Mouse (Mus musculus) MEL (cell line): ENCODE data around the gene Ybx2. TPM values are rescaled to one million over a fixed set of nuclear protein-coding genes. Genes with fewer than 3 reads are reported as not detected.

Source experiments
- DNase-seq: peaks from one replicate; pipeline ENCODE4 v3.0.0; 2011; ENCODE audit warnings: low read depth, low spot score
- H3K27ac ChIP-seq: 2 replicates; pipeline ENCODE4 v1.5.1; 2012; ENCODE audit warnings: low read depth, mild to moderate bottlenecking, control low read depth, low read length, moderate library complexity; ENCODE audit not compliant: control insufficient read depth
- H3K27me3 ChIP-seq, 2 experiments: fragments of 150-350 bp in 1 of 2; sonication (generic) in 1 of 2; 2 replicates each; pipeline ENCODE4 v1.6.1; 2012; ENCODE audit warnings: low read length in 2 of 2, mild to moderate bottlenecking in 2 of 2, improper control_type of control experiment in 1 of 2, moderate library complexity in 1 of 2; ENCODE audit not compliant: insufficient read depth in 2 of 2, control insufficient read depth in 1 of 2
- H3K36me3 ChIP-seq, 2 experiments: 2 replicates each; pipeline ENCODE4 v1.6.1; 2012 to 2014; ENCODE audit warnings: low read length in 2 of 2, improper control_type of control experiment in 1 of 2, inconsistent platforms in 1 of 2, mild to moderate bottlenecking in 1 of 2; ENCODE audit not compliant: insufficient read depth in 2 of 2, control insufficient read depth in 1 of 2
- H3K4me1 ChIP-seq, 2 experiments: fragments of 150-350 bp in 1 of 2; sonication (generic) in 1 of 2; 2 replicates each; pipeline ENCODE4 v1.6.1; 2012; ENCODE audit warnings: low read length in 2 of 2, improper control_type of control experiment in 1 of 2, mild to moderate bottlenecking in 1 of 2; ENCODE audit not compliant: insufficient read depth in 2 of 2, control insufficient read depth in 1 of 2
- H3K4me3 ChIP-seq, 2 experiments: fragments of 150-350 bp in 1 of 2; sonication (generic) in 1 of 2; 2 replicates each; pipeline ENCODE4 v1.5.1; 2012; ENCODE audit warnings: low read depth in 2 of 2, low read length in 2 of 2, mild to moderate bottlenecking in 2 of 2, moderate library complexity in 2 of 2, control low read depth in 1 of 2, improper control_type of control experiment in 1 of 2; ENCODE audit not compliant: control insufficient read depth in 1 of 2, insufficient read depth in 1 of 2
- H3K79me2 ChIP-seq: 2 replicates; pipeline ENCODE4 v1.6.1; 2012; ENCODE audit warnings: mild to moderate bottlenecking, low read length, moderate library complexity; ENCODE audit not compliant: control insufficient read depth, poor library complexity, insufficient read depth
- H3K9ac ChIP-seq: 2 replicates; pipeline ENCODE4 v1.6.1; 2012; ENCODE audit warnings: low read depth, mild to moderate bottlenecking, control low read depth, low read length, moderate library complexity; ENCODE audit not compliant: control insufficient read depth, poor library complexity, severe bottlenecking
- H3K9me3 ChIP-seq: fragments of 150-350 bp; sonication (generic); replicated peaks from 2 replicates; pipeline ENCODE4 v1.6.1; 2012; ENCODE audit warnings: mild to moderate bottlenecking, low read length, improper control_type of control experiment, moderate library complexity; ENCODE audit not compliant: insufficient read depth
- CHD1 ChIP-seq: IDR thresholded peaks from 2 replicates; pipeline ENCODE4 v1.6.1; 2012; ENCODE audit warnings: low read depth, mild to moderate bottlenecking, inconsistent platforms, low read length, improper control_type of control experiment
- CHD2 ChIP-seq: IDR thresholded peaks from 2 replicates; pipeline ENCODE4 v1.6.1; 2011; ENCODE audit warnings: low read length, improper control_type of control experiment
- EP300 ChIP-seq, 2 experiments: IDR thresholded peaks; 2 replicates each; pipeline ENCODE4 v1.6.1; 2011; ENCODE audit warnings: improper control_type of control experiment in 2 of 2, low read length in 2 of 2, low read depth in 1 of 2, mild to moderate bottlenecking in 1 of 2
- ETS1 ChIP-seq: IDR thresholded peaks from 2 replicates; pipeline ENCODE4 v1.6.1; 2012; ENCODE audit warnings: low read depth, mild to moderate bottlenecking, inconsistent platforms, low read length, improper control_type of control experiment, moderate library complexity
- GATA1 ChIP-seq: IDR thresholded peaks from 2 replicates; pipeline ENCODE4 v1.6.1; 2011; ENCODE audit warnings: low read depth, low read length, improper control_type of control experiment
- JUND ChIP-seq: IDR thresholded peaks from 2 replicates; pipeline ENCODE4 v1.6.1; 2011; ENCODE audit warnings: low read depth, mild to moderate bottlenecking, improper control_type of control experiment, low read length
- KAT2A ChIP-seq: conservative IDR thresholded peaks from 2 replicates; pipeline ENCODE4 v1.6.1; 2012; ENCODE audit warnings: low read depth, low read length, improper control_type of control experiment, inconsistent platforms
- MAX ChIP-seq: IDR thresholded peaks from 2 replicates; pipeline ENCODE4 v1.6.1; 2011; ENCODE audit warnings: low read length, improper control_type of control experiment
- MXI1 ChIP-seq: IDR thresholded peaks from 2 replicates; pipeline ENCODE4 v1.6.1; 2011; ENCODE audit warnings: mild to moderate bottlenecking, low read depth, low read length, improper control_type of control experiment
- MYB ChIP-seq: IDR thresholded peaks from 2 replicates; pipeline ENCODE4 v1.6.1; 2011; ENCODE audit warnings: mild to moderate bottlenecking, low read depth, low read length, improper control_type of control experiment
- MYC ChIP-seq: IDR thresholded peaks from 2 replicates; pipeline ENCODE4 v1.6.1; 2011; ENCODE audit warnings: low read depth, mild to moderate bottlenecking, low read length, improper control_type of control experiment, moderate library complexity
- NELFE ChIP-seq: IDR thresholded peaks from 2 replicates; pipeline ENCODE4 v1.6.1; 2011; ENCODE audit warnings: low read depth, low read length, improper control_type of control experiment
- NRF1 ChIP-seq: IDR thresholded peaks from 2 replicates; pipeline ENCODE4 v1.6.1; 2014; ENCODE audit warnings: low read depth, mild to moderate bottlenecking, inconsistent platforms, low read length, improper control_type of control experiment, moderate library complexity; ENCODE audit not compliant: poor library complexity, insufficient read depth, severe bottlenecking
- POLR2A ChIP-seq, 2 experiments: IDR thresholded peaks; 2 replicates each; pipeline ENCODE4 v1.6.1; 2011 to 2012; ENCODE audit warnings: low read length in 2 of 2, mild to moderate bottlenecking in 2 of 2, control low read depth in 1 of 2, improper control_type of control experiment in 1 of 2, low read depth in 1 of 2, moderate library complexity in 1 of 2; ENCODE audit not compliant: control insufficient read depth in 1 of 2, insufficient read depth in 1 of 2, poor library complexity in 1 of 2
- POLR2AphosphoS2 ChIP-seq: IDR thresholded peaks from 2 replicates; pipeline ENCODE4 v1.6.1; 2011; ENCODE audit warnings: low read length, improper control_type of control experiment
- POLR2AphosphoS5 ChIP-seq: IDR thresholded peaks from 2 replicates; pipeline ENCODE4 v1.6.1; 2012; ENCODE audit warnings: low read depth, borderline replicate concordance, mild to moderate bottlenecking, inconsistent platforms, low read length, moderate library complexity, mixed read lengths
- RAD21 ChIP-seq: IDR thresholded peaks from 2 replicates; pipeline ENCODE4 v1.6.1; 2011; ENCODE audit warnings: mild to moderate bottlenecking, low read depth, low read length, improper control_type of control experiment
- RCOR1 ChIP-seq: IDR thresholded peaks from 2 replicates; pipeline ENCODE4 v1.6.1; 2012; ENCODE audit warnings: low read depth, mild to moderate bottlenecking, inconsistent platforms, low read length, improper control_type of control experiment
- TAL1 ChIP-seq: IDR thresholded peaks from 2 replicates; pipeline ENCODE4 v1.6.1; 2012; ENCODE audit warnings: mild to moderate bottlenecking, inconsistent platforms, low read length, moderate library complexity, mixed read lengths
- TBP ChIP-seq: IDR thresholded peaks from 2 replicates; pipeline ENCODE4 v1.8.0; 2011; ENCODE audit warnings: low read depth, low read length, improper control_type of control experiment
- UBTF ChIP-seq: IDR thresholded peaks from 2 replicates; pipeline ENCODE4 v1.6.1; 2012; ENCODE audit warnings: low read depth, mild to moderate bottlenecking, inconsistent platforms, low read length, improper control_type of control experiment, moderate library complexity, borderline replicate concordance; ENCODE audit not compliant: insufficient read depth
- USF1 ChIP-seq: IDR thresholded peaks from 2 replicates; pipeline ENCODE4 v1.6.1; 2014; ENCODE audit warnings: low read depth, mild to moderate bottlenecking, inconsistent platforms, low read length, improper control_type of control experiment, moderate library complexity
- USF2 ChIP-seq, 2 experiments: IDR thresholded peaks; 2 replicates each; pipeline ENCODE4 v1.6.1; 2011 to 2012; ENCODE audit warnings: improper control_type of control experiment in 2 of 2, low read length in 2 of 2, borderline replicate concordance in 1 of 2, inconsistent platforms in 1 of 2, low read depth in 1 of 2, mild to moderate bottlenecking in 1 of 2; ENCODE audit not compliant: insufficient read depth in 1 of 2
- ZKSCAN1 ChIP-seq: IDR thresholded peaks from 2 replicates; pipeline ENCODE4 v1.6.1; 2012; ENCODE audit warnings: low read depth, mild to moderate bottlenecking, inconsistent platforms, low read length, improper control_type of control experiment, moderate library complexity
- polyA plus RNA-seq, 2 experiments: library from polyadenylated mRNA; stranded (reverse) in 1 of 2; unstranded in 1 of 2; fragments of >175 nt in 1 of 2; fragments of >200 nt in 1 of 2; gene quantifications; 2 replicates each; pipeline versions ENCODE4 v1.2.1 to v1.2.4; 2012; ENCODE audit warnings: low replicate concordance in 2 of 2, low read depth in 1 of 2; ENCODE audit not compliant: insufficient read length in 2 of 2, insufficient read depth in 1 of 2, missing spikeins in 1 of 2
- total RNA-seq: library from RNA; depleted of rRNA; stranded (reverse); fragments of 300-350 nt; gene quantifications from 2 replicates; pipeline ENCODE4 v1.2.3, GENCODE M21; 2012

Ybx2 gene
- total and polyA plus RNA-seq, 3 experiments = 0.50 to 0.92 TPM; not detected in 1

DNA sequence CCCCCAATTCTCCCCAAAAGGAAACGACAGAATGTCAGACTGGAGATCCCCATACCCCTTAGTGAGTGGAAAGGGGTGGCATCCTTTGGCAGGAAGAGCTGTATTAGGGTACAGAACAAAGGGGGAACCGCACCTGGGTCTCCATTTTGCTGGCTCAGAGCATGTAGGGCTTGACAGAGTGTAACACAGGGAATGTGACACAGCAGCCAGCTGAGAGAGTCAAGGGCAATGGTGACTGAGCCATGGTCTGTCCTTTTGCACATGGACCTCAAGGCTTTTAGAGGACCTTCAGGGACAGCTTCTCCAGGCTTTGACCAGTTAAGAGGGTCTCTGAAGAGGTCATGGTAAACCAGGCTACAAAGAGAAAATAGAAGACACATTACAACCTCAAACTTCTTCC, 39.3 kb downstream of the Ybx2 start:
- TF ChIP-seq MXI1 = no peak
- no peak for TF ChIP-seq ETS1
- TF ChIP-seq RAD21 = no peak
- no peak for TF ChIP-seq NELFE
- TF ChIP-seq MYB = no peak
- TF ChIP-seq RCOR1 = no peak
- TF ChIP-seq UBTF = no peak
- no peak for TF ChIP-seq GATA1
- TF ChIP-seq EP300 (IDR thresholded peaks at IDR 0.05; ENCODE audit: low read depth in 1 of 2, low read length in 2 of 2) = no peak
- TF ChIP-seq TBP = no peak
- no peak for TF ChIP-seq MAX
- TF ChIP-seq MYC = no peak
- TF ChIP-seq TAL1 = no peak
- no peak for TF ChIP-seq ZKSCAN1
- TF ChIP-seq CHD1 = no peak
- no peak for TF ChIP-seq JUND
- no peak for DNase-seq
- H3K27ac ChIP-seq = no peak overlapping the region
- H3K27me3 ChIP-seq = no peaks in the 10 kb centered on the region
- H3K9me3 ChIP-seq = no peaks in the 10 kb centered on the region
- H3K36me3 ChIP-seq = peaks cover 9 to 25% of the 10 kb centered on the region in 2 experiments
- H3K79me2 ChIP-seq = peaks cover 14% of the 10 kb centered on the region
- H3K9ac ChIP-seq = no peak overlapping the region
- H3K4me1 ChIP-seq = peaks cover 3 to 4% of the 10 kb centered on the region in 2 experiments; a peak in 2 of 4 replicates
- H3K4me3 ChIP-seq = no peak overlapping the region

DNA sequence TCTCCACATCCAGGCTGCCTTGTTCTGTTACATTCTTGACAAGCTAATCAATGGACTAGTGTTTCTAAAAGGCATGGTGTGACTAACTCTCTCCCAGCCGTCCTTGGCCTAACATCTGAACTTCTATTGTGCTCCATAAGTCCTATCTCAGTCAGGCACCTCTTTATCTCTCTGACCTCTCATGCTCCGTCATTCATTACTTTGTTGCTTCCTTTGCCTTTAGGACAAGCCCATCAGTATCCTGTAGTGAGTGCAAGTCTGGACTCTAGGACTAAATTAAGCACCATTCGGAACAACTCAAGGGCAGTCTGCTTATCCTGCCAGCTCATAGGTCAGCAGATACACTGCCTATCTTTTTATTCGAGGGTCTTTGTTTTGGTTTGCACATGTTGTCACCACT, 40.7 kb downstream of the Ybx2 start:
- H3K9ac ChIP-seq = no peak overlapping the region
- no peak overlapping the region for H3K27ac ChIP-seq
- H3K27me3 ChIP-seq = no peaks in the 10 kb centered on the region
- peaks cover 3 to 4% of the 10 kb centered on the region in 2 experiments; a peak in 2 of 4 replicates for H3K4me1 ChIP-seq
- no peak overlapping the region for H3K4me3 ChIP-seq
- DNase-seq = no peak
- no peaks in the 10 kb centered on the region for H3K9me3 ChIP-seq
- TF ChIP-seq MXI1 = no peak
- TF ChIP-seq POLR2AphosphoS5 = no peak
- TF ChIP-seq JUND = no peak
- TF ChIP-seq CHD2 = no peak
- no peak for TF ChIP-seq POLR2A (IDR thresholded peaks at IDR 0.05; ENCODE audit: control insufficient read depth in 1 of 2, insufficient read depth in 1 of 2, low read depth in 1 of 2, low read length in 2 of 2, poor library complexity in 1 of 2)
- TF ChIP-seq USF2 (IDR thresholded peaks at IDR 0.05; ENCODE audit: borderline replicate concordance in 1 of 2, insufficient read depth in 1 of 2, low read depth in 1 of 2, low read length in 2 of 2) = no peak
- no peak for TF ChIP-seq POLR2AphosphoS2
- no peak for TF ChIP-seq USF1
- TF ChIP-seq MAX = no peak
- TF ChIP-seq GATA1 = no peak
- no peak for TF ChIP-seq MYC
- TF ChIP-seq NRF1 = no peak
- TF ChIP-seq RCOR1 = no peak
- no peak for TF ChIP-seq KAT2A
- TF ChIP-seq TBP = no peak
- no peak for TF ChIP-seq ETS1
- H3K79me2 ChIP-seq = peaks cover 20% of the 10 kb centered on the region
- peaks cover 9 to 22% of the 10 kb centered on the region in 2 experiments for H3K36me3 ChIP-seq
